Mouse (Mus musculus): Measurements from ENCODE around the gene Lamb3. TPM values are rescaled to one million over a fixed set of nuclear protein-coding genes. Genes with fewer than 3 reads are reported as not detected.

Gene Lamb3
- polyA plus RNA-seq, 1 experiment from 2014 or later = 2.5 TPM

GRCm38 (mm10) chr1:193234130-193234645 lies 26.7 kb downstream of the Lamb3 start:
- TF ChIP-seq CTCF (IDR thresholded peaks at IDR 0.05; ENCODE audit: low read depth) = no peak
- Histone ChIP-seq H3K27ac (ENCODE audit: low read depth, low read length) (no peak overlapping the region), H3K4me1 (replicated peaks; ENCODE audit: control insufficient read depth, insufficient read depth, low read length) (no peaks in the 10 kb centered on the region), H3K27me3 (replicated peaks; ENCODE audit: control insufficient read depth, insufficient read depth, low read length) (no peaks in the 10 kb centered on the region), H3K36me3 (ENCODE audit: control insufficient read depth, insufficient read depth) (no peaks in the 10 kb centered on the region), H3K4me2 (replicated peaks; ENCODE audit: low read depth) (no peak overlapping the region), H3K9me3 (ENCODE audit: control insufficient read depth) (no peaks in the 10 kb centered on the region), H3K4me3 (ENCODE audit: low read depth, low read length) (no peak overlapping the region), H3K9ac (ENCODE audit: low read depth, low read length) (no peak overlapping the region)
- no peak for ATAC-seq
- 87% methylated on average over 2 of the region's 2 CpGs for WGBS

- Histone ChIP-seq H3K4me2 (replicated peaks; ENCODE audit: low read depth) (no peak overlapping the region), H3K27ac (ENCODE audit: low read depth, low read length) (no peak overlapping the region), H3K27me3 (replicated peaks; ENCODE audit: control insufficient read depth, insufficient read depth, low read length) (no peaks in the 10 kb centered on the region), H3K36me3 (ENCODE audit: control insufficient read depth, insufficient read depth) (no peaks in the 10 kb centered on the region), H3K4me3 (ENCODE audit: low read depth, low read length) (no peak overlapping the region), H3K9ac (ENCODE audit: low read depth, low read length) (no peak overlapping the region), H3K9me3 (ENCODE audit: control insufficient read depth) (no peaks in the 10 kb centered on the region), H3K4me1 (replicated peaks; ENCODE audit: control insufficient read depth, insufficient read depth, low read length) (no peaks in the 10 kb centered on the region)
- no peak for ATAC-seq
- 71% methylated on average over 7 of the region's 7 CpGs for WGBS
- no peak for TF ChIP-seq CTCF (IDR thresholded peaks at IDR 0.05; ENCODE audit: low read depth)
Observed at GRCm38 (mm10) chr1:193234930-193235329, 27.4 kb downstream of the Lamb3 start.

- H3K4me2 ChIP-seq (replicated peaks; ENCODE audit: low read depth) = no peak overlapping the region
- no peak for TF ChIP-seq CTCF (IDR thresholded peaks at IDR 0.05; ENCODE audit: low read depth)
- H3K9ac ChIP-seq (ENCODE audit: low read depth, low read length) = no peak overlapping the region
- WGBS = 52% methylated on average over 4 of the region's 4 CpGs
- no peaks in the 10 kb centered on the region for H3K9me3 ChIP-seq (ENCODE audit: control insufficient read depth)
- H3K36me3 ChIP-seq (ENCODE audit: control insufficient read depth, insufficient read depth) = no peaks in the 10 kb centered on the region
- no peak overlapping the region for H3K27ac ChIP-seq (ENCODE audit: low read depth, low read length)
- H3K4me3 ChIP-seq (ENCODE audit: low read depth, low read length) = no peak overlapping the region
- no peaks in the 10 kb centered on the region for H3K27me3 ChIP-seq (replicated peaks; ENCODE audit: control insufficient read depth, insufficient read depth, low read length)
- no peak for ATAC-seq
- H3K4me1 ChIP-seq (replicated peaks; ENCODE audit: control insufficient read depth, insufficient read depth, low read length) = no peaks in the 10 kb centered on the region
Observed at GRCm38 (mm10) chr1:193238426-193238825, 30.9 kb downstream of the Lamb3 start.

GRCm38 (mm10) chr1:193241436-193241835 lies 33.9 kb downstream of the Lamb3 start:
- no peaks in the 10 kb centered on the region for H3K36me3 ChIP-seq (ENCODE audit: control insufficient read depth, insufficient read depth)
- no peak overlapping the region for H3K27ac ChIP-seq (ENCODE audit: low read depth, low read length)
- no peaks in the 10 kb centered on the region for H3K27me3 ChIP-seq (replicated peaks; ENCODE audit: control insufficient read depth, insufficient read depth, low read length)
- TF ChIP-seq CTCF (IDR thresholded peaks at IDR 0.05; ENCODE audit: low read depth) = no peak
- 82% methylated on average over 4 of the region's 4 CpGs for WGBS
- no peak overlapping the region for H3K9ac ChIP-seq (ENCODE audit: low read depth, low read length)
- H3K4me3 ChIP-seq (ENCODE audit: low read depth, low read length) = no peak overlapping the region
- no peak for ATAC-seq
- H3K4me1 ChIP-seq (replicated peaks; ENCODE audit: control insufficient read depth, insufficient read depth, low read length) = no peaks in the 10 kb centered on the region
- no peaks in the 10 kb centered on the region for H3K9me3 ChIP-seq (ENCODE audit: control insufficient read depth)
- H3K4me2 ChIP-seq (replicated peaks; ENCODE audit: low read depth) = no peak overlapping the region

- WGBS = 60% methylated on average over 8 of the region's 8 CpGs
- no peaks in the 10 kb centered on the region for H3K27me3 ChIP-seq (replicated peaks; ENCODE audit: control insufficient read depth, insufficient read depth, low read length)
- H3K27ac ChIP-seq (ENCODE audit: low read depth, low read length) = no peak overlapping the region
- no peak for TF ChIP-seq CTCF (IDR thresholded peaks at IDR 0.05; ENCODE audit: low read depth)
- H3K4me2 ChIP-seq (replicated peaks; ENCODE audit: low read depth) = no peak overlapping the region
- no peak overlapping the region for H3K9ac ChIP-seq (ENCODE audit: low read depth, low read length)
- no peak overlapping the region for H3K4me3 ChIP-seq (ENCODE audit: low read depth, low read length)
- no peaks in the 10 kb centered on the region for H3K9me3 ChIP-seq (ENCODE audit: control insufficient read depth)
- H3K4me1 ChIP-seq (replicated peaks; ENCODE audit: control insufficient read depth, insufficient read depth, low read length) = no peaks in the 10 kb centered on the region
- no peak for ATAC-seq
- no peaks in the 10 kb centered on the region for H3K36me3 ChIP-seq (ENCODE audit: control insufficient read depth, insufficient read depth)
Observed at GRCm38 (mm10) chr1:193242238-193242637, 34.7 kb downstream of the Lamb3 start.

GRCm38 (mm10) chr1:193242863-193243262 lies 35.4 kb downstream of the Lamb3 start:
- Histone ChIP-seq H3K27me3 (replicated peaks; ENCODE audit: control insufficient read depth, insufficient read depth, low read length) (no peaks in the 10 kb centered on the region), H3K9ac (ENCODE audit: low read depth, low read length) (no peak overlapping the region), H3K27ac (ENCODE audit: low read depth, low read length) (no peak overlapping the region), H3K36me3 (ENCODE audit: control insufficient read depth, insufficient read depth) (no peaks in the 10 kb centered on the region), H3K4me3 (ENCODE audit: low read depth, low read length) (no peak overlapping the region), H3K4me2 (replicated peaks; ENCODE audit: low read depth) (no peak overlapping the region), H3K4me1 (replicated peaks; ENCODE audit: control insufficient read depth, insufficient read depth, low read length) (no peaks in the 10 kb centered on the region), H3K9me3 (ENCODE audit: control insufficient read depth) (no peaks in the 10 kb centered on the region)
- no peak for TF ChIP-seq CTCF (IDR thresholded peaks at IDR 0.05; ENCODE audit: low read depth)
- ATAC-seq = no peak
- 59% methylated on average over 4 of the region's 4 CpGs for WGBS

All from intestine, postnatal 0 days (tissue).